Mouse (Mus musculus) olfactory bulb, adult 2 months (tissue): Measurements from ENCODE around the gene Psmd1. TPM values are rescaled to one million over a fixed set of nuclear protein-coding genes. Genes with fewer than 3 reads are reported as not detected.

Source experiments
- H3K27ac ChIP-seq: fragments of 200-500 bp; 2 replicates; pipeline ENCODE4 v1.5.1; 2012; ENCODE audit warnings: low read depth, low read length; ENCODE audit not compliant: insufficient read depth
- H3K4me1 ChIP-seq: fragments of 200-500 bp; 2 replicates; pipeline ENCODE4 v1.6.1; 2012; ENCODE audit warnings: low read length; ENCODE audit not compliant: control insufficient read depth, insufficient read depth
- H3K4me3 ChIP-seq: fragments of 200-500 bp; 2 replicates; pipeline ENCODE4 v1.5.1; 2012; ENCODE audit warnings: mild to moderate bottlenecking, low read depth, low read length, moderate library complexity; ENCODE audit not compliant: insufficient read depth
- CTCF ChIP-seq: fragments of 200-500 bp; IDR thresholded peaks from 2 replicates; pipeline ENCODE4 v1.5.1; 2012; ENCODE audit warnings: low read depth, mild to moderate bottlenecking, low read length, moderate library complexity; ENCODE audit not compliant: insufficient read depth
- POLR2A ChIP-seq: fragments of 200-500 bp; IDR thresholded peaks from 2 replicates; pipeline ENCODE4 v1.6.1; 2012; ENCODE audit warnings: mild to moderate bottlenecking, low read depth, low read length, moderate library complexity; ENCODE audit not compliant: insufficient read depth
- WGBS: fragments of 180-500 bp; shearing (Covaris S2); methylation state at CpG from one replicate; pipeline ENCODE4 v1.1.7; 2018; 5-methylcytosine and 5-hydroxymethylcytosine counted together
- polyA plus RNA-seq: library from polyadenylated mRNA; stranded (reverse); fragments of >200 nt; gene quantifications from 2 replicates; pipeline ENCODE4 v1.2.4, GENCODE M21; 2012; ENCODE audit warnings: low replicate concordance; ENCODE audit not compliant: missing spikeins, insufficient read depth, insufficient read length

Psmd1 gene
- polyA plus RNA-seq, 1 experiment: 97.9 TPM

GRCm38 (mm10) chr1:86054943-86055342 is 9.2 kb upstream of the Psmd1 start:
- 40% methylated on average over 3 of the region's 3 CpGs for WGBS
- Histone ChIP-seq H3K4me1 (peaks cover 7% of the 10 kb centered on the region), H3K27ac (no peak overlapping the region), H3K4me3 (no peak overlapping the region)
- no peak for TF ChIP-seq CTCF
- no peak for TF ChIP-seq POLR2A

- 97% methylated on average over 4 of the region's 4 CpGs for WGBS
- Histone ChIP-seq H3K27ac (no peak overlapping the region), H3K4me1 (peaks cover 7% of the 10 kb centered on the region), H3K4me3 (no peak overlapping the region)
- TF ChIP-seq POLR2A (no peak), CTCF (no peak)
Observed at GRCm38 (mm10) chr1:86056284-86056683, 7.9 kb upstream of the Psmd1 start.

- Histone ChIP-seq H3K4me3 (peak overlapping the region; percentile 42), H3K27ac (peak overlapping the region; percentile 53), H3K4me1 (peaks cover 2% of the 10 kb centered on the region; the same call in 1 of the 2 replicates)
- 8% methylated on average over 21 of the region's 21 CpGs for WGBS
- TF ChIP-seq CTCF: peak; percentile 92
- 0 out of 2 replicates have a peak, but pooled peaks have one; percentile 47 for TF ChIP-seq POLR2A
Observed at GRCm38 (mm10) chr1:86058856-86059769, 5.1 kb upstream of the Psmd1 start.

GRCm38 (mm10) chr1:86062523-86062922 is 1.7 kb upstream of the Psmd1 start:
- TF ChIP-seq CTCF (no peak), POLR2A (no peak)
- H3K4me1 ChIP-seq: peaks cover 2% of the 10 kb centered on the region; the same call in 1 of the 2 replicates
- no peak overlapping the region for H3K27ac ChIP-seq
- whole genome bisulfite sequencing: 78% methylated on average over 6 of the region's 6 CpGs
- H3K4me3 ChIP-seq: no peak overlapping the region

- H3K27ac ChIP-seq: no peak overlapping the region
- TF ChIP-seq POLR2A (no peak), CTCF (no peak)
- 97% methylated on average over 2 of the region's 2 CpGs for WGBS
- H3K4me1 ChIP-seq: no peaks in the 10 kb centered on the region
- H3K4me3 ChIP-seq: no peak overlapping the region
Observed at GRCm38 (mm10) chr1:86076565-86076964, 12.4 kb downstream of the Psmd1 start.

GRCm38 (mm10) chr1:86094413-86094812 is 30.2 kb downstream of the Psmd1 start:
- no peaks in the 10 kb centered on the region for H3K4me1 ChIP-seq
- H3K27ac ChIP-seq: no peak overlapping the region
- whole genome bisulfite sequencing: 79% methylated on average over 7 of the region's 7 CpGs
- TF ChIP-seq POLR2A: no peak
- no peak for TF ChIP-seq CTCF
- no peak overlapping the region for H3K4me3 ChIP-seq

GRCm38 (mm10) chr1:86105054-86105453 is 40.9 kb downstream of the Psmd1 start:
- 81% methylated on average over 1 of the region's 1 CpGs for WGBS
- Histone ChIP-seq H3K27ac (no peak overlapping the region), H3K4me3 (no peak overlapping the region), H3K4me1 (no peaks in the 10 kb centered on the region)
- no peak for TF ChIP-seq CTCF
- no peak for TF ChIP-seq POLR2A

GRCm38 (mm10) chr1:86111779-86112178 is 47.6 kb downstream of the Psmd1 start, which contains the start of gene Htr2b:
Gene Htr2b (minus strand): TSS chr1:86111970.
- 31% methylated on average over 6 of the region's 6 CpGs for WGBS

GRCm38 (mm10) chr1:86114141-86114540 is 50.0 kb downstream of the Psmd1 start:
- Histone ChIP-seq H3K4me3 (no peak overlapping the region), H3K27ac (no peak overlapping the region), H3K4me1 (no peaks in the 10 kb centered on the region)
- WGBS: 84% methylated on average over 3 of the region's 3 CpGs
- no peak for TF ChIP-seq CTCF
- TF ChIP-seq POLR2A: no peak

More at GRCm38 (mm10) chr1:86111779-86112178, 47.6 kb downstream of the Psmd1 start, which contains the start of gene Htr2b:
- Histone ChIP-seq H3K27ac (no peak within 1 kb of the TSS), H3K4me1 (no peaks in the 10 kb centered on the region), H3K4me3 (no peak within 1 kb of the TSS)
- TF ChIP-seq CTCF (no peak), POLR2A (no peak)
